Mouse (Mus musculus) induced T-regulatory cell, adult 2 months (primary cell): Measurements from ENCODE around the gene Ccdc115.
"Not testable (repeated sequence)": the region's sequence is repeated elsewhere in the genome, so short reads cannot be mapped to it uniquely, and the experiment has no call there.

ENCODE experiments used
- DNase-seq: peaks from one replicate; pipeline ENCODE4 v3.0.0-alpha.2; 2012; ENCODE audit warnings: low read depth

Ccdc115 gene

DNA sequence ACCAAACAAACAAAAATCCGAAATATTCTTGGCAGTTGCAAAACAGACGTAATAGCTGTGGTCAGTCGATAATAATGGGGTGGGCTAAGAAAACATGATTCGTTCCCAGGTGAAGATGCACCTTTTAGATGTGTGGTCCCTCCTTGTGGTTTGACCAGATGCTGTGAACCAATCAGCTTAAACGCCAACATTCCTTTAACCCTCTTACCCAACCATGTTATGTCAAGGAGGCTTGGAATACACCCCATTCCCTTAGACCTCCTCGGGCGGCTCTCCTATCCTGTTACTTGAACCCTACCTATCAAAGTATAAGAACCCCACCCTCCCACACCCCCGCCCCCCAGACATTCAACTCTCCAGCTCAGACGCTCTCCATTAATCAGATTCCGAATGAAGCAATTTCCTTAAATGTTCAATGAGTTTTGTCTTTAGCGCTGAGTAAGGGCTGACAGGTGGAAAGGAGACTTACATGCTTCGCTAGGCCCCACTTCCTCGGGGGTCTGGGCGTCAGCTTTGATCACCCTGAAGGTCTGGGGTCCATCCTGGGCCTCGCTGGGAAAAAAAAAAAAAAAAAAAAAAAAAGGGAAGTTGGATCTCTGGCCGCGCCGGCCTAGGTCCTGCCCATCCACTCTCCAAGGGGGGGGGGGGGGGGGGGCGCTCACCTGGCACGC lies 956 bp downstream of the Ccdc115 start:
- DNase-seq, result peak; percentile 20

DNA sequence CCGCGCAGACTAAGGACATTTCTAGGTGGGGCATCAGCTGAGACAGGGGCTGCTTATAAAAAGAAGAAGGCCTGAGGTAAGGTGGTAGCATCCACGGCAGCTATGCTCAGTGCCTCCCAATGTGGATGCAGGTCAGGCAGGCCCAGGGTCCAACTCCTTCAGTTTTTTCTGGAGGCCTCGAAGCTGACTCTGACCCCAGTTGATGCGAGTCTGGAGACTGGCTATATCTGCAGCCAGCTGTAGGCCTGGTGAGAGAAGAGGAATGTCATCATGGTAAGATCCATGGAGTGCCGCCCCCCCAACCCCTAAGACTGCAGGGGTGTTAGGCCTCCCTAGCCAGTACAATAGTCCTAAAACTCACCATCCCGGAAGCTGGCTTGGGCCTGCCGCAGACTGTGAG lies 2.1 kb downstream of the Ccdc115 start:
- DNase-seq, result not testable (repeated sequence)

DNA sequence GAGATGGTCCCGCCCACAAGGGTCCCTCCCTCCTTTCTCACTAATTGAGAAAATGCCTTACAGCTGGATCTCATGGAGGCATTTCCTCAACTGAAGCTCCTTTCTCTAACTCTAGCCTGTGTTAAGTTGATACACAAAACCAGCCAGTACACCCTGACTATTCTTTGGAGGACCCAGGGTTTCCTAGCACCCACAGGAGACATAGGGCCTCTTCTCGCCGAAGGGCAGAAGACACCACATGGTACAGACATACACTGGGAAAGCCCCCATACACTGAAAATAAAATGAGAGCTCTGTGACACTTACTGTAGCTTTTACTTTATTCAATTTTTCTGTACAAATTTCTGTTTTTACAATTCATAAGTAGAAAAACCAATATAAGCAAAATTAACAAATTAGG lies 3.1 kb downstream of the Ccdc115 start:
- DNase-seq, result peak; percentile 33

DNA sequence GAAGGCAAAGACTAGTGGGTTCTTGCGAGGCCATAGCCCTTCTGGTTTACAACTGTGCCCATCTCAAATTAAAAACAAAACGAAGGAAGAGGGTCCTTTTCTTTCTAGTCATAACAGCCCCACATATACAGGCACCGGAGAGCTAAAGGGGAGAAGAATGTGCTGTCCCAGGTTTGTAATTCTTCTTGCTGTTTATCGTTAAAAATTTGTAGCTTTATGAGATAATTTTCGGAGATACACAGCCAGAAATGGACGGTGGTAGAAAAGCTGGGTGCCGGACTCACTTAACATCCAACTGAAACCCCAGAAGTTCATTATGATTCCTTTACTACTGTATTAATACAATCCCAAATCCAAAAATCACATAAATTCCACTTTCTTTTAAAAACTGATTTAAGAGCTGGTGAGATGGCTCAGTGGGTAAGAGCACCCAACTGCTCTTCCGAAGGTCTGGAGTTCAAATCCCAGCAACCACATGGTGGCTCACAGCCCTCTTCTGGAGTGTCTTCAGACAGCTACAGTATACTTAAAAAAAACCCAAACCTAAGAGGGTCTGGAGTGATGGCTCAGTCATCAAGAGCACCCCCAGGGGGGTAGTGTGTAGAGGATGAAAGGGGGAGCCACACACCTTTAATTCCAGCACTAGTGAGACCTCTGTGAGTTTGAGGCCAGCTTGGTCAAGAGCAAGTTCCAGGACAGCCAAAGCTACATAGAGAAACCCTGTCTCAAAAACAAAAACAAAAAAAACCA lies 3.9 kb downstream of the Ccdc115 start:
- peak; percentile 22 for DNase-seq

DNA sequence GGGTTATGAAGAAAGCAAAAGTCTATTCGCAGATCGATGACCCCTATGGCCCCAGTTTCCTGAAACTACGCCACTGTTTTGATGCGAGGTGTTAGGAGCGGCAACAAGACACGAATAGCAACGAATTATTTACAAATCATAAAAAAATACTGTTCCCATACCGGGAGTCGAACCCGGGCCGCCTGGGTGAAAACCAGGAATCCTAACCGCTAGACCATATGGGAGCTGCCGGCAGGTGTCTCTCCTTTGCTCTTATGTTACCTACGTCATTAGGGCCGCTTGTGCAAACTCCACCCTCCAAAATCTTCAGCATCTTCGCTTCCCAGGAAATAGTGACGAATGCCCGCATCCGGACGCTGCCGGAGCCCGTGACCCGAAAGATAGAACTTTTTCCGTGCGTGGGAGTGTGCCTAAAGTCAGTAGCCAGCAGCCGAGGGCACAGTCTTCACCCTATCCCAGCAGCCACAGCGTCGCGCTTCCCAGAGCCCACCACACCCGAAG lies 4.8 kb downstream of the Ccdc115 start:
- DNase-seq, result peak; percentile 97

DNA sequence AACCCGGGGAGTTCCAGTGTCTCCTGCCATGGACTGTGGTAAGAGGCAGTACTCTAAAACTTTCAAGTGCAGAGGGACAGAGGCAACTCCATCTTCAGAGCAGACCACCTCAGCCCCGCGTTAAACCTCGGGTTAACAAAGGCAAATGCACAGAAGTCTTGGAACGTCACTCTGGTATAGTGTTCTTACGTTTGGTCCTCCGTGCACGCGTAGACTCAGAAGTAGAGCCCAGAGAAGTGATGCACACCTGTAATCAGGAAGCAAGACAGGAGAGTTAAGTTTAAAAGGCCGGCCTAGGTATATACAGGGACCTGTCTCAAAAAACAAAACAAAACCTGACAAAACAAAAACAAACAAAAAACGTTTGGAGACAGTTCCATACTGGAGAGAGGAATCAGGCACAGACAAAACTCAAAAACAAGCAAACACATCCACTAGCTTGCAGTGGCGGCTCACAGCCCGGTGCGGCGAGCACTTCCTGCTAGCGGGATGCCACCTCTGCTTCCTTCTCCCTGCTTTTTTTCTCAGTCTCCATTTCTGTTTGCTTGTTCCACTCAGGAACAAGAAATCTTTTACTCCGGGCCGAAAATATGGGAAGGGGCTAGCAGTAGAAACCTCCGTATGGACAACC lies 5.5 kb downstream of the Ccdc115 start:
- DNase-seq, result peak; percentile 80

DNA sequence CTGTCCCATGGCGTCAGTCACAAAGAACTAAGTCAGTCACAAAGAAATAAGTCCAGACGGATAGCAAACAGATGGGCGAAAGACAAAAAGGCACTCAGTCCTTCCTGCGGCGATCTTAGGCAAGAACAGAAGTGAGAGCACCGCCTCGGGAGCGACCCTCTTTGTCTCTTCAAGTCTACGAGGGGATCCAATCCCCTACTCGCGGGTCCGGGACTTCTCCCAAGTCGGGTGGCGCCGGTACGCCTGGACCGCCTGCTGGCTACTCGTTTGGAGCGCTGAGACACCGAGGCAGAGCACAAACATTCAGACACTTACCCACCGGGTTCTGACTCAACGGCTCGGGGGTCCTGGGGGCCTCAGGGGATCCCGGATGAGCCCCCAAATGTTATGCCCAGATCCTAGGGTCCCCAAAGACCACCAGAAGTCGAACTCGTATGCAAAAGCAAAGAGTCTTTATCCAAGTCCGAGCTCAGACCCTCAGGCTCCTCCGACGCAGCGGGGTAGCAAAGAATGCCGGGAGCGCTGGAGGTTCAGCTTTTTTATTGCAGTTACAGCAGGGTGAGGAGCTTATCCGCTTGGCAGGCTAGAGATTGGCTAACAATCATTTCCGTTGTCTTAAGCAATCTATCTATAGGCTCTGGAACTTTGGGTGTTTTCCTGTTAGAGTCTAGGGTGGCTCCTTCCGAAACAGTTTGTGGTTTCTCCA lies 6.5 kb downstream of the Ccdc115 start:
- peak; percentile 77 for DNase-seq

DNA sequence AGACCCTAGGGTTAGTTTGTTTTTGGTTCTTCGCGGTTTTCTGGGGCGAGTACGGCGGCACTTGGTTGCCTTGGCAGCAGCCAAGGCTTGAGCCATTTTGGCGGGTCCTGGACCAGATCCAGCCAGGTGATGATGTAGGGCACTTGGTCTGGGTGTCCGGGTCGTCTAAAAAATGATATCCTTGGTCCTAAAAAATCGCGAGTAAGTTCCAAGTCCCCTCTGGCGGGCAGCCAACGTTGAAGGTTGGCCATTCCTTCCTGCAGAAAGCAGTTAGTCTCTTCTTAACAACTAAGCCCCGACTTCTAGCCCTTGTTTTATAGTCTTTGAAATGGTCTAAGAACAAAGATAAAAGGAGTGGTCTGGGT lies 7.1 kb downstream of the Ccdc115 start:
- no peak for DNase-seq

DNA sequence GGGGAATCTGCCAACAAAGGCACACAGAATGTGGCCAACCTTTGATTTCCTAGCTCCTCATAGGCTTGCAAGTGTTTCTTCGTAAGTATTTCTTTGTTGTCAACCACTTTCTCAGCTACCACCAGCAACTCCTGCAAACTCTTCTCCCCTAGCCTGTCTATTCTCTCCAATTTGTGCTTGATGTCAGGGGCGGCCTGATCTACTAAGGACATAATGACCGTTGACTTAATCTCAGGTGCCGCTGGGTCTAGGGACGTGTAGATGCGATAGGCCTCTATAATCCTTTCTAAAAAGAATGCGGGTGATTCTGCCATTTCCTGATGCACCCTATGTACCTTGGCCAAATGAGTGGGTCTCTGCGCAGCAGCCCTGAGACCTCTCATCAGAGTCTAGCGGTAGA lies 8.0 kb downstream of the Ccdc115 start:
- no peak for DNase-seq

DNA sequence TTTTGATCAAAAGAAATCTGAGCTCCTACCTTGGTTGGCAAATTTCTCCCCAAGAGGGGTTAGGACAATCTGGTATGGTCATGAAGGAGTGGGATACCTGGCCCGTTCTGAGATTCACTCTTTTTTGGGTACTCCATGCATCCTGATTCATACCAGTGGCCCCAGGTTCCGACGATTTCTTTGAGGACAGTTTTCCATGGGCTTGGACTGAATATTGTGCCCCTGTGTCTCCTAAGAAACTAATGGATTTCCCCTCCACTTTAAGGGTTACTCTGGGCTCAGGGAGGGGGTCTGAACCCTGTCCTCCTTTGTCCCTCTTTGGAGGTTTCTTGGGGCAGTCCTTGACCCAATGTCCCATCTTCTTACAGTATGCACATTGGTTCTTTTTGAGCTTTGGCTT lies 8.5 kb downstream of the Ccdc115 start:
- DNase-seq, result no peak

DNA sequence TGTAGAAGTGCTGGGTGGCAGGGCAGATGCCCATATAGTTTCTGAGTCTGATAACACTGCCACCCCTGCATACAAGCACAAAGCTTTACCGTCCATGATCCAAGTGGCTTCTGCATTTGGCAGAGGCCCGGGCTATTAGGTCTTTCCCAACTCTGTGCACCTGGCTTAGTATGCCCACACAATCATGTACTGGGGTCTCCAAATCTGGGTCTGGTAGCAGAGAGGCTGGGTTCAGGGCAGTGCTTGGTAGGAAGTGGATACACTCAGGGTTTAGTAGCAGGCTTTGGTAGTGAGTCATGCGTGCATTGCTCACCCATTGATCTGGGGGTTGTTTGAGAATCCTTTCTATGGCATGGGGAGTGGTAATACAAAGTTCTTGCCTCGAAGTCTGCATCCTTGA lies 10.2 kb downstream of the Ccdc115 start:
- DNase-seq, result no peak

DNA sequence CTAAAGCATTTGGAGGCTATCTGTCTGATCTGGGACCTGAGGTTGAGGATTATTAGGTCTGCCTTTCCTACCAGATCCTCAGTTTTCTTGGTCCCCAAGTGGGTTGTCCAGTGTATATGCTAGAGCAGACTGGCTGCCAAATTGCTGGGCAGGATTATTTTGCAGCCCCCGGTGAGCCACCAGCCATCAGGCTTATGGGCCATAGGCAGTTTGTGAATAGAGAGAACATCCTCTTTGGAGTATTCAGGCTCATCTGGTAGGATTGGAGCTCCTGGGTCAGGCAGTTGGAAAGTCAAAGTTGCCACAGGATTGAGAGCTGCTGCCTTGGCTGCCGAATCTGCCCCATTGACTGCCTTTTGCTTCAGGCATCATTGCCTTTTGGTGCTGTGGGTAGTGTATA lies 11.0 kb downstream of the Ccdc115 start:
- no peak for DNase-seq

DNA sequence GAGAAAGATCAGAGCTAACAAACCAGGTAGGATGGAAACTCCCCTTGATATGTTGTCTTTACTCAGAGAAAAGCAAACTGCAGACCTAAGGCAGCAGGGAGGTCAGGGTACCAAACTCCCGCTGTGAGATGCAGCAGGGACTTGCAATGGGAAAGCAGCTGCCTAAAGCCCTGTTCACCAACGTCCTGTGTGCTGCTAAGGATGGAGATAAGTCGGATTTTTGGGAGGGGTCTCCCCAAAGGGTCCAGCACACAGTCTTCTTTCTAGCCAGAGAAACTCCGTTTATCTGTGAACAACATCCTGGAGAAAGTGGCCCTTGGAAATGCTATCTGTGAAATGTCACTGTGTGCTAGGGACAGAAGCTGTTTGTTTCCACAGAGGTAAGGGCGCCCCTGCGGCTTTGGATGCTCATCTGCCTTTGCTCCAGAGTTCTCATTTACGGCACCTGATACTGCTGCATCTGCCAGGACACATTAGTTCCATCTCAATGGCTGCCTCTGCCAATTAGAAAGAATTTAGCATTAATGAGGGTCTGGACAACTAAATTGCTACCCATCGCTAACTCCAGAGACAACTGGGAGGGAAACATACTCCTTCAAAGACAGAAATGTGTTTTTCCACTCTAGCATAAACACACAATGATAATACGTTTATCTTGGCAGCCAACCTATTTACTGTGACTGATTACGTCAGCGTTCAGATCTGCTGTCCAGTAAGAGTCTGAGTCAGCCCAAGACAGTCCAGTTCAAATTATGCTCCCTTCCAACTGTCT lies 40.1 kb downstream of the Ccdc115 start:
- no peak for DNase-seq

DNA sequence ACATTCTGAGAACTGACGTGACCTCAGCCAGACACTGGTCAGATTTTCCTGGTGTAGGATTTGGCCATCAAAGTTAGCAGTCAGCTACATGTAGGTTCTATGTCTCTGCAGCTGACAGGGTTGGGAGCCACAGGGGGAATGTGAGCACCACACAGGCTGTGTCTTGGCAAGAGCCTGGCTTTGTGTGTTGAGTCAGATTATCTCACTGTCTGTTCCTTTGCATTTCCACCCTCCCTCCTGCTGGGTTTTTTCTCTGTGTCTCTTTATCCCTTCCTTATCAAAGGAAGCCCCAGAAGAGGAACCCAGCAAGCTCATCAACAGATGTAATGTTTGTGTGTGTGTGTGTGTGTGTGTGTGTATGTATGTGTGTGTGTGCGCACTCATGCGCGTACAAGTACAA lies 43.2 kb downstream of the Ccdc115 start:
- no peak for DNase-seq

DNA sequence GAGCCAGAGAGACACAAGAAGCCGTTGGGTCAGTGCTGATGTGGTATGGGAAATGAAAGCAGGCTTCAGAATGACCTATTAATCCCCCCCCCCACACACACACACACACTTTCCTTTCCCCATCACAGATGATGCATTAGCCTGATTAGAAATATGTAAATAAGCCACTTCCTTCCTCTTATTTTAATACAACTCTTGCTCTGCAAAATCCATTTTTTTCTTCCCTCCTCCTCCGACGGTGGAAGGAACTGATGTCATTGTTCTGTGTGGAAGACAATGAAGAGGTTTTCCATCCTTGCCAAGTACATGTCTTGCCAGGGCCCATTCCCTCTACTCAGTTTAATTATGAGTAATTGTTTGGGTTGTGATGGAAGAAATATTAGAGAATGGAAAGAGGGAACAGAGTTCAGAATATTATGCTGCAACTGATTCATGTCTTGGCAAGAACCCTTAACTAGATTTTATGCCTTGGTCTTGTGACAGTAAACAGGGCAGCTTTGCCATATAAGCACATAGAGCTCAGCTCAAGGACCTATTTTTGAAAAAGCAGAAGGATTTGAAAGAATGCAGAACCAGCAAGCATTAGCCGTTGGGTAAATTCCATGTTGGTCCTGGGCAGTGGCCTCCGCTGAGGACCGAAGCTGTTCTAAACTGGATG lies 50.1 kb downstream of the Ccdc115 start:
- no peak for DNase-seq

DNA sequence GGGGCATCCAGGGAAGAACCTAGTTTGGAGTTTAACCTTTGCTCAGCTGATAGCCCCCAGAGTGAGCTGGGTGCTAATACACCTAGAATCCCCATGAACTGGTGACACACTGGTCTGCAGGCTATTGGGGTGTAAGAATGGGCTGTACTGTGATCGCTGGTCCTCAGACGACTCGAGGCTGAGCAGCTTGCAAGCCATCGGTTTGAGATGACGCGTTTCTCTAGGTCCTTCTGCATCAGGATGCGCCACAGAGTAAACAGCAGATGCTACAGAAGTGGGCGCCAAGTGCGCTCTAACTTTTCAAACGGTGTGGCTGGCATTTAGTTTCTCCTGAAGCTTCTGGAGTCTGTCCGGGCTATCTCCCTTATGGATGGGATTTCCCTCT lies 50.6 kb downstream of the Ccdc115 start:
- DNase-seq, result no peak

DNA sequence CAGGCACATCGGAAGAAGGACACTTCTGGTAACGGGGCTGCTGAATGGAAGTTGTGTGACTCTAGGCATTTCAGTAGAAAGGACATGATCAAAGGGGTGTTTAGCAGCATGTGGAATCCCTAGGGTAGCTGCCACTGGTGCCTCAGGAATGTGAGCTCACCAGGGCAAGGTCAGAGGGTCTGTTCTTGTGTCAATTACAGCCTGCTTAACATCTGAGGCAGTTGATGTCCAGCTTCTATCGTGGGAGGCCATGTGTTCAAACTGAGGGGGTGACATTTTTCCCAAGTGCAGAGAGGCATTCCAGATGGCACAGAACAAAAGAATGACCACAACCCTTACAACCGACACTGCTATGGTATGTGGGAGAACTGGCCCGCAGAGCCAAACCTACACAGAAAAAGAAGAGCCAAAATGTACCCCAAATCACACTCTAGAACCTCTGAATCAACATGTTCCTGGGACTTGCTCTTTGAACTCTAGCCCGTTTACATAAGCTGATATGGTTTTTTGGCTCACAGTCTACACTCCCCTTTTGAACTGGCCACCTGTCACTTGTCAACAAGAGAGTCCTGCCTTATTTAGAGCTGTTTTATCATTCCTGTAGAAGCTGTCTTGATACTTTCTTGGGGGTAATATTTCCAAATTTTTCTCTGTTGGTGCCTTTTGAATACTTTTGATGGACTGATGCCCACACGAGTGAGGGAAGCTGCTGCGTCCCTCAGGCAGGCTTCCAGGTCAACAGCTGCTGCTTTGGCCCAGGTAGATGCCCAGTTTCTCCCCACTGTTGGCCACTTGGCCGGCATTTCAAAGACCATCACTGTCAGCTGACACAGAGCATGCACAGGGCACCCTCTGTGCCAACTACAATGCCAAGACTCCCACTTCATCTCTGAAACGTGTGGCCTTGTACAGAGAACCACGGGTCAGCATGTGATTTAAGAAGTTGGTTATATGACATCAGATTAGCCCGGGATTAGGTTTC lies 51.8 kb downstream of the Ccdc115 start:
- DNase-seq, result no peak
